Mouse (Mus musculus) forebrain, postnatal 0 days (tissue): ENCODE results near the gene Esam. TPM values are rescaled to one million over a fixed set of nuclear protein-coding genes. Genes with fewer than 3 reads are reported as not detected.

Experiments used
- ATAC-seq: fragments of 200-750 bp; cut with Nextera tagmentation; 2 replicates; pipeline ENCODE4 v1.8.0; 2017; ENCODE audit warnings: mild to moderate bottlenecking, moderate library complexity
- DNase-seq: peaks from one replicate; pipeline ENCODE4 v3.0.0-alpha.2; 2015
- H3K27ac ChIP-seq: fragments of 300-500 bp; sonication (generic); 2 replicates; pipeline ENCODE4 v1.5.1; 2014; ENCODE audit warnings: low read depth, mild to moderate bottlenecking, antibody characterized with exemption, low read length, moderate library complexity, mixed read lengths
- H3K27me3 ChIP-seq: fragments of 300-500 bp; sonication (generic); 2 replicates; pipeline ENCODE4 v1.6.1; 2014; ENCODE audit warnings: mild to moderate bottlenecking, low read length, mixed read lengths; ENCODE audit not compliant: insufficient read depth
- H3K36me3 ChIP-seq: fragments of 300-500 bp; sonication (generic); 2 replicates; pipeline ENCODE4 v1.6.1; 2014; ENCODE audit warnings: mild to moderate bottlenecking, moderate library complexity; ENCODE audit not compliant: insufficient read depth
- H3K4me1 ChIP-seq: fragments of 300-500 bp; sonication (generic); 2 replicates; pipeline ENCODE4 v1.6.1; 2014; ENCODE audit warnings: antibody characterized with exemption; ENCODE audit not compliant: insufficient read depth
- H3K4me2 ChIP-seq: fragments of 300-500 bp; sonication (generic); 2 replicates; pipeline ENCODE4 v1.6.1; 2014; ENCODE audit warnings: low read depth, mild to moderate bottlenecking, moderate library complexity
- H3K4me3 ChIP-seq: fragments of 300-500 bp; sonication (generic); 2 replicates; pipeline ENCODE4 v1.5.1; 2014; ENCODE audit warnings: low read depth, low read length, mixed read lengths
- H3K9ac ChIP-seq: fragments of 300-500 bp; sonication (generic); 2 replicates; pipeline ENCODE4 v1.6.1; 2014; ENCODE audit warnings: mild to moderate bottlenecking
- H3K9me3 ChIP-seq: fragments of 300-500 bp; sonication (generic); 2 replicates; pipeline ENCODE4 v1.6.1; 2016; ENCODE audit warnings: low read length
- CTCF ChIP-seq: sonication (generic); IDR thresholded peaks from 2 replicates; pipeline ENCODE4 v1.5.1; 2016; ENCODE audit warnings: antibody characterized with exemption, control low read depth, low read depth
- WGBS: fragments of 180-500 bp; shearing (Covaris S2); extraction: QIAGEN DNeasy Blood & Tissue Kit; methylation state at CpG from one replicate; pipeline ENCODE4 v1.1.7; 2014; 5-methylcytosine and 5-hydroxymethylcytosine counted together
- polyA plus RNA-seq: library from polyadenylated mRNA; unstranded; fragments of >200 nt; fragmentation: Nextera tagmentation; extraction: Ambion mirVana; gene quantifications from 2 replicates; pipeline ENCODE4 v1.2.1, GENCODE M21; 2015
- total RNA-seq: library from RNA; depleted of rRNA; stranded (reverse); fragments of >200 nt; gene quantifications from 2 replicates; pipeline ENCODE4 v1.2.3, GENCODE M21; 2014; rRNA removed

Esam gene
- total RNA-seq (29.0 and 144 TPM in 2 replicates), polyA plus RNA-seq (36.3 and 37.3 TPM in 2 replicates)

DNA sequence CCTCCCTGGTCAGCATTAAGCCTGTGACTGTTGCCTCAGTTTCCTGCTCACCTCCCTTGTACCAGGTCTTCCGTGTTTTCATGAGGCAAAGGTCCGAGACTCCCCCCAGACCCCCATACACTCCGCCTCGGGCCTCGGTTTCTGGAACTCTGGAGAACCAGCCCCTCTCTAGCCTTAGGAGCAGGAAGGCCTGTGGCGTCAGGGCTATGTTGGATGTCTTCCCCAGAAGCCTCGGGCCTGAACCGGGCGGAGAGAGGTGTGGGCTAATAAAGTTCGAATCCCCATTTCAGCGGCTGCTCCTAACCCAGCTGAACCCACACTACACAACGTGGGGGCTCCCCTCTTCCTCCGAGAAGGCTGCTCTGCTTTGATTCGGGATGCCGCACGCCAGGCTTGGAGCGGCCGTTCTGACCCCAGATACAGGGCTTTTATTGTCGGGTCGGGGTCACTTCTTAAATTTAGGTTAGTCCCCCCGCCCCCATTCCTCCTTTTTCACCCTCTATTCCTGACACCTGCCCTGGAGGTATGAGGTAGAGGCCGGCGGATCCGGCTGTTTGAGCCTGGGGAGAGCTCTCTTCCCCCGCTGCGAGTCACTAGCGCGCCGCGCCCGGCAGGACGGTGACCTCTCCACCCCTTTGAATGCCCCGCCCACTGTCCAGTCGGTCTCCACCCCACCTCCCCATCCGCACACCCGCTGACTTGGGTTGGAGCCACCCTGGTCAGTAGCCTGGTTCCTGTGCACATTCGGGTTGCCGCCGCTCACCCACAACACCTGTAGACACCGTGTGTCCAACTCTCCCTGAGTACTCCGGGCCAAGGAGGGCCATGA is at the start of gene Esam:
Esam (plus strand) TSS at position 683 of the 829 bp plus-strand sequence.
- Histone ChIP-seq H3K4me3 (peak within 1 kb of the TSS; percentile 18; the same call in 1 of the 2 replicates), H3K9ac (no peak within 1 kb of the TSS), H3K27me3 (peaks cover 31% of the 10 kb centered on the region), H3K4me2 (peak within 1 kb of the TSS; percentile 58; the same call in 1 of the 2 replicates), H3K4me1 (no peaks in the 10 kb centered on the region), H3K36me3 (peaks cover 23% of the 10 kb centered on the region; the same call in 1 of the 2 replicates), H3K9me3 (no peaks in the 10 kb centered on the region), H3K27ac (no peak within 1 kb of the TSS; the same call in 1 of the 2 replicates)
- 14% methylated on average over 41 of the region's 41 CpGs for whole genome bisulfite sequencing
- no peak for TF ChIP-seq CTCF
- DNase-seq (no peak), ATAC-seq (no peak)

DNA sequence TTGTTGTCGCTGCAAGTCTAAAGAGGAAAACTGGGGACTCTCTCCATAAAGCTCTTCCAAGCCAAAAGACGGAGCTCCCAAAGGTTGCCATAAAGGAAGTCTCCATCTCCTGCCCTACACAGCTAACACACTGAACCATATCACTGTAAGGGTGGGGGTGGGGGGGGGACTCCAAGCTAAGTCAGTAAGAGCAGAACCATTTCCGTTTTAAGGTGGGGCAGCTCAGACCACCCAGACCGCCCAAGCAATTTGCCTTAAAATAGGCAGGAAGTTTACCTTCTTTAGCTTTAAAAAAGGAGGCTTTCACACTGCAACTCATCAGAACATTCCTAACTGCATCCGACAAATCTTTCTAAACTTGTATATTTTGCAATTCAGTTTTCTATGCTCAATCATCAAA is 42.7 kb upstream of the Esam start:
- Histone ChIP-seq H3K36me3 (no peaks in the 10 kb centered on the region), H3K27ac (no peak overlapping the region), H3K4me1 (no peaks in the 10 kb centered on the region), H3K4me2 (no peak overlapping the region), H3K9ac (no peak overlapping the region), H3K27me3 (no peaks in the 10 kb centered on the region), H3K4me3 (no peak overlapping the region), H3K9me3 (no peaks in the 10 kb centered on the region)
- WGBS = 71% methylated on average over 5 of the region's 5 CpGs
- TF ChIP-seq CTCF = no peak
- ATAC-seq (no peak), DNase-seq (no peak)

DNA sequence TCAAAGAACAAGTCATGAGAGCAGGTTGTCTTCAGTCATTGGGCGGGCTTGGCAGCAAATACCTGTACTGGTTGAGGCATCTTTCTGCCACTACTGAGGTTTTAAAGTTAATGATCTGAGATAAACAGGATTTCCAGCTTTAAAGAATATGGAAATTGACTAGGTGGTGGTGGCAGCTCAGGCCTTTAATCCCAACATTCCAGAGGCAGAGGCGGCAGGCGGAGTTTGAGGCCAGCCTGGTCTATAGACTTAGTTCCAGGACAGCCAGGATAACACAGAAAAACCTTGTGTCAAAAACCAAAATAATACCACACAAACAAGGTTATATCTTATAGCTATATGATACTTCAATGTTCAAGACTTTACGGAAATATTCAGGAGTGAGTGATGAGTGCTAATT is 39.8 kb upstream of the Esam start:
- H3K4me2 ChIP-seq = peak overlapping the region; percentile 73
- no peaks in the 10 kb centered on the region for H3K36me3 ChIP-seq
- DNase-seq (no peak), ATAC-seq (no peak)
- H3K27me3 ChIP-seq = no peaks in the 10 kb centered on the region
- H3K9ac ChIP-seq = peak overlapping the region; percentile 84; the same call in 1 of the 2 replicates
- H3K4me1 ChIP-seq = peaks cover 13% of the 10 kb centered on the region; the same call in 1 of the 2 replicates
- peak overlapping the region; percentile 93 for H3K4me3 ChIP-seq
- no peak for TF ChIP-seq CTCF
- H3K27ac ChIP-seq = peak overlapping the region; percentile 97; the same call in 1 of the 2 replicates
- 33% methylated on average over 4 of the region's 4 CpGs for WGBS
- no peaks in the 10 kb centered on the region for H3K9me3 ChIP-seq

DNA sequence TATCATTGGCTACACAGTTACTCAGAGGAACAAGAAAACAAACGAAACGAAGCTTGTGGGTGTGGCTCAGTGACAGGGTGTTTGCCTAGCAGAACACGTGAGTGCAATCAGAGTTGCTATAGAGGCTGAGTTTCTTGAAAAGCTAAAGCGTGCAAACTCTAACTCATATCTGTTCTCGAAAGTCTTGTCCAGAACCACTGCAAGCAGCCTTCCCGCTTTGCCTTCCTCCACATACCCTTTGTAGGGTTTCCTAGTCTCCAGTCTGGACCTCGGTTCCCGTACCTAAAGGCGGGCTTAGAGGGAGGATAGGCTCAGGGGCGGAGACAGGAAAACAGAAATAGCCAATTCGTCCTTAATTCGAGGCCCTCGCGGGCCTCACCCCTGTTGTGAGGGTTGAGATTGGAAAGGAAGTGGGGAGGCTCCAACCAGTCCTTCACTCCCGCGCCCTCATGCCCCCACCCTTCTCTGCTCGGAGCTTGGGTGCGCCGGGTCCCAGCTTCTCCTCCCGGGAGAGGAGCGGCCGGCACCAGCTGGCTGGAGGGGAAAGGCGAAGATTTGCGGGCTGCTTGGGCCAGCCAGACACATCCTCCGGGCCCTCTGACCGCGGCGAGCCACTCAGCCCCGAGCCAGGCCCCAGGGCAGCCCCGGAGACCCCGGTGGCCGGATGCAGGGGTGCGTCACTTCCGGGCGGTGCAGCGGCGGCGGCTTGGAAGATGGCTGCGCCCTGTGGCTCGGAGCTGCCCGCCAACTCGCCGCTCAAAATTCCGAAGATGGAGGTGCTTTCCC is 39.1 kb upstream of the Esam start, which contains the start of gene Msantd2:
Msantd2 (plus strand) TSS at position 709 of the 786 bp plus-strand sequence.
- 3% methylated on average over 41 of the region's 44 CpGs for WGBS
- Histone ChIP-seq H3K27me3 (no peaks in the 10 kb centered on the region), H3K4me1 (peaks cover 13% of the 10 kb centered on the region; the same call in 1 of the 2 replicates), H3K9me3 (no peaks in the 10 kb centered on the region), H3K27ac (peak within 1 kb of the TSS; percentile 97), H3K4me2 (peak within 1 kb of the TSS; percentile 73), H3K4me3 (peak within 1 kb of the TSS; percentile 93), H3K36me3 (no peaks in the 10 kb centered on the region; the same call in 1 of the 2 replicates), H3K9ac (peak within 1 kb of the TSS; percentile 84)
- DNase-seq = peak; percentile 89
- TF ChIP-seq CTCF = no peak
- peak; percentile 97 for ATAC-seq

DNA sequence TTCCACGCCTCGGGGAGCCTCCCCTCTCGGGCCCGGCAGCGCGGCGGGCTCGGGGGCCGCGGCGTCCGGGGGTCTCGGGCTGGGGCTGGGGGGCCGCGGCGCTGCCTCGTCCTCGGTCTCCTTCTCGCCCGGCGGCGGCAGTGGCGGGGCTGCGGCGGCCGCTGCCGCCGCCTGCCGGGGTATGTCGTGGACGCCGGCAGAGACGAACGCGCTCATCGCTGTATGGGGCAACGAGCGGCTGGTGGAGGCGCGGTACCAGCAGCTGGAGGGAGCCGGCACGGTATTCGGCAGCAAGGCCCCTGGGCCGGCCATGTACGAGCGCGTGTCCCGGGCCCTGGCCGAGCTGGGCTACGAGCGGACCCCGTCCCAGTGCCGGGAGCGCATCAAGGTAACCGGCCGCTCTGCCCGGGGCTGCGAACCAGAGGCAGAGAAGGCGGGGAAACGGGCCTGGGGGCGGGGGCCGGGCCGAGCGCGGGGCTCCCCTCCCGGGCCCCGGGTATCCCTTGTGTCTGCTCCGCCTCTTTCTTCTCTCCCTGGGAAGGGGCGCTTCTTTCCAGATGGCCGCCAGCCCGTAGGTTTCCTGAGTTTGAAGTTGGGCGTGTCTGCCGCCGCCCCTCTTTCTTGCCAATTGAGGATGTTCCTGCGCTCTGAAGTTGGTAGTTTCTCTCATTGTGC is 38.3 kb upstream of the Esam start:
- no peaks in the 10 kb centered on the region; the same call in 1 of the 2 replicates for H3K36me3 ChIP-seq
- peak overlapping the region; percentile 84 for H3K9ac ChIP-seq
- no peaks in the 10 kb centered on the region for H3K27me3 ChIP-seq
- no peaks in the 10 kb centered on the region for H3K9me3 ChIP-seq
- peak; percentile 13; the same call in 1 of the 2 replicates for TF ChIP-seq CTCF
- peaks cover 13% of the 10 kb centered on the region; the same call in 1 of the 2 replicates for H3K4me1 ChIP-seq
- DNase-seq (peak; percentile 59), ATAC-seq (peak; percentile 64)
- WGBS = under 1% methylated on average over 67 of the region's 75 CpGs
- peak overlapping the region; percentile 97 for H3K27ac ChIP-seq
- peak overlapping the region; percentile 93 for H3K4me3 ChIP-seq
- H3K4me2 ChIP-seq = peak overlapping the region; percentile 73

DNA sequence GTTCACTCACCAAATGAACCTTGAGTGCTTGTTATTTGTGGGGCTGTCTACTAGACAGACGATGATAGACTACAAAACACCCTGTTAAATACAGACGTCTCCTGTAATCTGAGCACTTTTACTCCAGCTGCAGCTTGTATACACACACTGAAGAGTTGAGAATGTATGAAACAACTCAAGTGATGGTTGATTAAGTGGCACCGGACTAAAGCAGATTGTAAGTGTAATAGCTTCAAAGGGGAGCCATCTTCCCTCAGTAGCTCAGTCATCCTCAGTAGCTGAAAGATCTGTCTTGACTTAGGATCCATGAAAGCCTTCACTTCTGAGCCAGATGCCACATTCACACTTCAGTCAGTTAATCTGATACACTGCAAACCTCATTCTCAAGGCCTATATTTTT is 32.1 kb upstream of the Esam start:
- Histone ChIP-seq H3K4me3 (no peak overlapping the region), H3K9ac (no peak overlapping the region), H3K27ac (no peak overlapping the region), H3K4me2 (no peak overlapping the region), H3K9me3 (no peaks in the 10 kb centered on the region), H3K36me3 (no peaks in the 10 kb centered on the region; the same call in 1 of the 2 replicates), H3K4me1 (peaks cover 7% of the 10 kb centered on the region; the same call in 1 of the 2 replicates), H3K27me3 (no peaks in the 10 kb centered on the region)
- WGBS = 56% methylated on average over 3 of the region's 3 CpGs
- ATAC-seq (no peak), DNase-seq (no peak)
- TF ChIP-seq CTCF = no peak
